Mouse (Mus musculus) kidney, adult 2 months (tissue): ENCODE measurements around the gene 1700017B05Rik.

Experiments used
- CTCF ChIP-seq: fragments of 200-500 bp; conservative IDR thresholded peaks from 2 replicates; pipeline ENCODE4 v1.5.1; 2011; ENCODE audit warnings: low read depth, mild to moderate bottlenecking, control low read depth, low read length, moderate library complexity, mixed read lengths; ENCODE audit not compliant: insufficient read depth, insufficient read length
- POLR2A ChIP-seq: fragments of 200-500 bp; IDR thresholded peaks from one replicate; pipeline ENCODE4 v1.6.1; 2011; ENCODE audit warnings: low read depth, low read length, control low read depth

GRCm38 (mm10) chr9:57219511-57219910, 42.9 kb downstream of the 1700017B05Rik start:
- TF ChIP-seq POLR2A, result no peak
- TF ChIP-seq CTCF, result no peak
